Mouse (Mus musculus) heart, postnatal 10 days (tissue): ENCODE results near the gene Ypel1. TPM values are rescaled to one million over a fixed set of nuclear protein-coding genes. Genes with fewer than 3 reads are reported as not detected.

Experiments used
- DNase-seq, 2 experiments: peaks; one replicate each; pipeline ENCODE4 v3.0.0; 2021
- intact Hi-C: fragments of 180-260 bp; cut with DNase I; formaldehyde crosslinking; loops from one replicate; pipeline ENCODE4 v1.15.1; 2025
- total RNA-seq, 2 experiments: library from RNA; stranded (reverse); gene quantifications; 2 replicates each; pipeline ENCODE4 v1.2.3; 2021

Ypel1 gene
- 1 to 10 TPM; 4.4 to 4.7 TPM for total RNA-seq

- DNase-seq, result peak; percentile 88 to 90
- intact Hi-C loops, result loop anchor here (5.0 kb wide), 1 partner anchor 82 kb away; no protein-coding TSS in a partner anchor
Observed at GRCm38 (mm10) chr16:17069511-17070443, at the start of gene Ypel1. Gene Ypel1, plus strand, starts transcription at chr16:17069696.

GRCm38 (mm10) chr16:17024469-17025148 lies 44.9 kb upstream of the Ypel1 start:
- DNase-seq, result peak; percentile 67 to 76

GRCm38 (mm10) chr16:17029971-17030695 lies 39.4 kb upstream of the Ypel1 start:
- intact Hi-C loops, result loop anchor here (10.0 kb wide), 1 partner anchor 105 kb away; no protein-coding TSS in a partner anchor
- no peak for DNase-seq

More at GRCm38 (mm10) chr16:17024469-17025148, 44.9 kb upstream of the Ypel1 start:
- intact Hi-C loops, result loop anchor here (10.0 kb wide), 1 partner anchor 100 kb away; no protein-coding TSS in a partner anchor

- intact Hi-C loops, result no loop called here
- no peak for DNase-seq
Observed at GRCm38 (mm10) chr16:17033754-17034153, 35.7 kb upstream of the Ypel1 start.

GRCm38 (mm10) chr16:17040716-17041115 lies 28.8 kb upstream of the Ypel1 start:
- DNase-seq, result no peak
- intact Hi-C loops, result no loop called here

- intact Hi-C loops, result no loop called here
- DNase-seq, result no peak
Observed at GRCm38 (mm10) chr16:17041417-17041816, 28.1 kb upstream of the Ypel1 start.

- intact Hi-C loops, result no loop called here
- DNase-seq, result no peak
Observed at GRCm38 (mm10) chr16:17044320-17044719, 25.2 kb upstream of the Ypel1 start.

- DNase-seq, result no peak
- intact Hi-C loops, result no loop called here
Observed at GRCm38 (mm10) chr16:17045287-17045686, 24.2 kb upstream of the Ypel1 start.

GRCm38 (mm10) chr16:17049886-17050285 lies 19.6 kb upstream of the Ypel1 start:
- intact Hi-C loops, result no loop called here

GRCm38 (mm10) chr16:17052087-17052486 lies 17.4 kb upstream of the Ypel1 start:
- DNase-seq, result no peak
- intact Hi-C loops, result no loop called here

More at GRCm38 (mm10) chr16:17049886-17050285, 19.6 kb upstream of the Ypel1 start:
- no peak for DNase-seq

GRCm38 (mm10) chr16:17053903-17054302 lies 15.6 kb upstream of the Ypel1 start:
- intact Hi-C loops, result no loop called here
- no peak for DNase-seq

GRCm38 (mm10) chr16:17055584-17055983 lies 13.9 kb upstream of the Ypel1 start:
- no peak for DNase-seq
- intact Hi-C loops, result no loop called here

- no peak for DNase-seq
- intact Hi-C loops, result no loop called here
Observed at GRCm38 (mm10) chr16:17062338-17062737, 7.2 kb upstream of the Ypel1 start.

- intact Hi-C loops, result loop anchor here (5.0 kb wide), 1 partner anchor 80 kb away; no protein-coding TSS in a partner anchor
- no peak for DNase-seq
Observed at GRCm38 (mm10) chr16:17067552-17067951, 1.9 kb upstream of the Ypel1 start.

- intact Hi-C loops, result no loop called here
- DNase-seq, result no peak
Observed at GRCm38 (mm10) chr16:17070716-17071115, 1.2 kb downstream of the Ypel1 start.

- DNase-seq, result no peak
- intact Hi-C loops, result no loop called here
Observed at GRCm38 (mm10) chr16:17073000-17073399, 3.5 kb downstream of the Ypel1 start.

GRCm38 (mm10) chr16:17076301-17076700 lies 6.8 kb downstream of the Ypel1 start:
- DNase-seq, result no peak
- intact Hi-C loops, result no loop called here

GRCm38 (mm10) chr16:17076869-17077268 lies 7.4 kb downstream of the Ypel1 start:
- DNase-seq, result no peak
- intact Hi-C loops, result no loop called here

- intact Hi-C loops, result no loop called here
- peak in 1 of 2 experiments; percentile 23 for DNase-seq
Observed at GRCm38 (mm10) chr16:17078101-17078500, 8.6 kb downstream of the Ypel1 start.

- peak; percentile 21 to 42 for DNase-seq
- intact Hi-C loops, result no loop called here
Observed at GRCm38 (mm10) chr16:17082121-17082792, 12.8 kb downstream of the Ypel1 start.
